Mouse (Mus musculus): Measurements from ENCODE around the gene Clip3.
A peak's percentile ranks its signal among the peaks of the same experiment; 100 is the strongest.

The Clip3 gene

GRCm38 (mm10) chr7:30295103-30295502 is 3.6 kb downstream of the Clip3 start:
- peak; percentile 69 for DNase-seq

GRCm38 (mm10) chr7:30296816-30297215 is 5.3 kb downstream of the Clip3 start:
- no peak for DNase-seq

GRCm38 (mm10) chr7:30297266-30297665 is 5.7 kb downstream of the Clip3 start:
- no peak for DNase-seq

GRCm38 (mm10) chr7:30300914-30301313 is 9.4 kb downstream of the Clip3 start:
- no peak for DNase-seq

- DNase-seq = no peak
Observed at GRCm38 (mm10) chr7:30306083-30306779, 14.7 kb downstream of the Clip3 start.

- DNase-seq = peak; percentile 98
Observed at GRCm38 (mm10) chr7:30308076-30309005, 16.8 kb downstream of the Clip3 start, which contains the start of gene Alkbh6. Alkbh6 (plus strand) TSS chr7:30308717.

- DNase-seq = no peak
Observed at GRCm38 (mm10) chr7:30309395-30310129, 18.0 kb downstream of the Clip3 start.

- no peak for DNase-seq
Observed at GRCm38 (mm10) chr7:30310136-30310535, 18.6 kb downstream of the Clip3 start.

GRCm38 (mm10) chr7:30313666-30314320 is 22.3 kb downstream of the Clip3 start:
- DNase-seq = no peak

- no peak for DNase-seq
Observed at GRCm38 (mm10) chr7:30314721-30315155, 23.2 kb downstream of the Clip3 start, which contains the start of gene Syne4. Syne4 (plus strand) TSS chr7:30314807.

GRCm38 (mm10) chr7:30315559-30316529 is 24.3 kb downstream of the Clip3 start:
- no peak for DNase-seq

- no peak for DNase-seq
Observed at GRCm38 (mm10) chr7:30318142-30318541, 26.6 kb downstream of the Clip3 start.

GRCm38 (mm10) chr7:30320946-30321345 is 29.4 kb downstream of the Clip3 start:
- no peak for DNase-seq

- DNase-seq = peak; percentile 80
Observed at GRCm38 (mm10) chr7:30321539-30322284, 30.2 kb downstream of the Clip3 start, which contains the start of gene E130208F15Rik. E130208F15Rik (plus strand) TSS chr7:30321740.

- DNase-seq = peak; percentile 99
Observed at GRCm38 (mm10) chr7:30322285-30322667, 30.7 kb downstream of the Clip3 start.

GRCm38 (mm10) chr7:30322865-30323264 is 31.3 kb downstream of the Clip3 start:
- no peak for DNase-seq

- no peak for DNase-seq
Observed at GRCm38 (mm10) chr7:30323795-30324194, 32.3 kb downstream of the Clip3 start, which contains the start of gene Sdhaf1. Sdhaf1 (minus strand) TSS chr7:30323895.

- DNase-seq = peak; percentile 83
Observed at GRCm38 (mm10) chr7:30324300-30324944, 32.9 kb downstream of the Clip3 start.

- no peak for DNase-seq
Observed at GRCm38 (mm10) chr7:30325364-30325763, 33.8 kb downstream of the Clip3 start.

- DNase-seq = no peak
Observed at GRCm38 (mm10) chr7:30326427-30326826, 34.9 kb downstream of the Clip3 start.
